Mouse (Mus musculus) retina, postnatal 7 days (tissue): Measurements from ENCODE around the gene Nedd9.

Experiments
- DNase-seq: peaks from one replicate; pipeline ENCODE4 v3.0.0-alpha.2; 2012; ENCODE audit warnings: low read depth, low spot score

Nedd9 gene

GRCm38 (mm10) chr13:41491981-41492702 is 5.0 kb upstream of the Nedd9 start:
- DNase-seq, result no peak

GRCm38 (mm10) chr13:41491522-41491921 is 4.4 kb upstream of the Nedd9 start:
- DNase-seq, result no peak

GRCm38 (mm10) chr13:41490282-41490681 is 3.1 kb upstream of the Nedd9 start:
- no peak for DNase-seq

- no peak for DNase-seq
Measured at GRCm38 (mm10) chr13:41489705-41490275, 2.6 kb upstream of the Nedd9 start.

GRCm38 (mm10) chr13:41487409-41487743 is 214 bp upstream of the Nedd9 start:
- DNase-seq, result no peak

- DNase-seq, result no peak
Measured at GRCm38 (mm10) chr13:41483966-41484365, 3.2 kb downstream of the Nedd9 start.

GRCm38 (mm10) chr13:41482408-41483011 is 4.7 kb downstream of the Nedd9 start:
- DNase-seq, result no peak

- no peak for DNase-seq
Measured at GRCm38 (mm10) chr13:41479737-41480435, 7.3 kb downstream of the Nedd9 start.

GRCm38 (mm10) chr13:41476216-41476615 is 10.9 kb downstream of the Nedd9 start:
- no peak for DNase-seq

GRCm38 (mm10) chr13:41474365-41474764 is 12.8 kb downstream of the Nedd9 start:
- no peak for DNase-seq

- DNase-seq, result no peak
Measured at GRCm38 (mm10) chr13:41473504-41473903, 13.7 kb downstream of the Nedd9 start.

- no peak for DNase-seq
Measured at GRCm38 (mm10) chr13:41472878-41473424, 14.2 kb downstream of the Nedd9 start.

GRCm38 (mm10) chr13:41468277-41468676 is 18.9 kb downstream of the Nedd9 start:
- no peak for DNase-seq

GRCm38 (mm10) chr13:41467036-41467435 is 20.1 kb downstream of the Nedd9 start:
- no peak for DNase-seq

GRCm38 (mm10) chr13:41466616-41467015 is 20.5 kb downstream of the Nedd9 start:
- DNase-seq, result no peak

GRCm38 (mm10) chr13:41466191-41466590 is 21.0 kb downstream of the Nedd9 start:
- DNase-seq, result no peak

GRCm38 (mm10) chr13:41461418-41461817 is 25.7 kb downstream of the Nedd9 start:
- no peak for DNase-seq

- DNase-seq, result no peak
Measured at GRCm38 (mm10) chr13:41459683-41460286, 27.4 kb downstream of the Nedd9 start.

- DNase-seq, result no peak
Measured at GRCm38 (mm10) chr13:41458709-41459108, 28.5 kb downstream of the Nedd9 start.

GRCm38 (mm10) chr13:41457798-41458390 is 29.3 kb downstream of the Nedd9 start:
- DNase-seq, result no peak

GRCm38 (mm10) chr13:41457030-41457797 is 29.9 kb downstream of the Nedd9 start:
- DNase-seq, result no peak
